Mouse (Mus musculus): ENCODE data around the gene Agps. TPM values are rescaled to one million over a fixed set of nuclear protein-coding genes. Genes with fewer than 3 reads are reported as not detected.
A peak's percentile ranks its signal among the peaks of the same experiment; 100 is the strongest.

Agps gene
- polyA plus RNA-seq (2017; shearing (Covaris generic)): 10 to 100 TPM; 19.7 to 23.0 TPM

DNA sequence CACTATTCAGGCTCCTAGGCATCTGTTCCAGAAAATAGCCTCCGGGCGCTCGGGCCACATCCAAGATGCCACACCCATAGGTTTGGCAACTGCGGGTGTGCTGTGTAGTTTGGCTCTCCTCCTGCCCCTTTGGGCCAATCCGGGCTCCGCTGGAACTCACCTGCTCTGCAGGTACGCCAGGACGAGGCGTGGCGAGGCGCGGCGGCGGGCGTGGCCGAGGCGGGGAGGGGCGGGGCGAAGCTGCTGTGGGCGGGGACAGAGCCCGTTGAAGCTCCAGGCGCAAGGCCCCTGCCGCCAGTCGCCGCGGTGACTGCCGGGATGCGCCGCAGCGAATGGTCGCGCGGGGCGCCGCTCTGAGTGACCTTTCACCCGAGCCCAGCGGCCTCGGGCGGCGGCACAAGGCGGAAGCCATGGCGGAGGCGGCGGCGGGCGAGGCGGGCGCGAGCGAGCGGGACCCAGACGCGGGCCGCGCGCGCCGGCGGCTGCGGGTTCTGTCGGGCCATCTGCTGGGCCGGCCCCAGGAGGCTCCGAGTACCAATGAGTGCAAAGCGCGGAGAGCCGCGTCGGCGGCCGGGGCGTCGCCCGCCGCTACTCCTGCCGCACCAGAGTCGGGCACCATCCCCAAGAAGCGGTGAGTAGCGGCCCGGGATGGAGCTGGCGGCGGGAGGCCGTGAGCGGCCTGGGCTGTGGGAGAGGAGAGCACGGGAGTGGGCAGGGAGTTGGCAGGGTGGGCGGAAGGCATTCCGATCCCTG is at the start of gene Agps:
Gene Agps (plus strand): TSS at position 297 of the 753 bp plus-strand sequence.
- ATAC-seq: peak; percentile 85

DNA sequence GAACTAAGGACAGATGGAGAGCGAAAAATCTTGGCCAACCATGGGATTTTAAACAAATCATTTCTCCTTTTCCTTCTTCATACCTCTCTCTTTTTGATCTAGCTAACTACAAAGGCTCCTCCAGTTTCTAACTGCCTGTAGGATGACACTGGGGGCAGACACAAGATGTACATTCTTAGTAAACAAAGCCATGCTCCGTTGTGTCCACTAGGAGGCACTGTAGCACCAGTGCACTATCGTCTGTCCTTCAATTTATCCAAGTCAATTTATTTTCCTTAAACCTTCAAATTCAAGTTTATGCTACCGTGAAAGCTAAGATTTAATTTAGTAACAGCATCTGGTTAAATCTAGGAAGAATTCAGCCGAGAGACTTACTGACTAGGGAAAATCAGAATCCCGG is 45.9 kb upstream of the Agps start:
- ATAC-seq: peak; percentile 70

DNA sequence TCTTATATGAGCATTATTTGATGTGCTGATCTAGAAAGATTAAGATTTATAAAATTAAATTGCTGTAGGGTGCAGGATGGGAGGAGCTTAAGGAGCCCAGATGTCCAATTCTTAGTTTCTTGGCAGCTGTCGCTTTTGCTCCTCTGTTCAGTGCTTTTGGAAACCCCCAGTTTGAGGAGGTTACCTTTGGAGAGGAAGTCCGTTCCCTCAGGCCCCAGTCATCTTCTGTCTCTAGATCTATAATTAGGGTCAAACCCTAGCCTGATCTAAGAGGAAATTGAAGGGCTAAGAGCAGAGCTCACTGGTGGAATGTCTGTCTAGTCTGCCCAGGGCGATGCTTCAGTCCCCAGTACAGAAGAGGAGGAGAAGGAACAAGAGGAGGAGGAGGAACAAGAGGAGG is 43.5 kb upstream of the Agps start:
- peak; percentile 12 for ATAC-seq

DNA sequence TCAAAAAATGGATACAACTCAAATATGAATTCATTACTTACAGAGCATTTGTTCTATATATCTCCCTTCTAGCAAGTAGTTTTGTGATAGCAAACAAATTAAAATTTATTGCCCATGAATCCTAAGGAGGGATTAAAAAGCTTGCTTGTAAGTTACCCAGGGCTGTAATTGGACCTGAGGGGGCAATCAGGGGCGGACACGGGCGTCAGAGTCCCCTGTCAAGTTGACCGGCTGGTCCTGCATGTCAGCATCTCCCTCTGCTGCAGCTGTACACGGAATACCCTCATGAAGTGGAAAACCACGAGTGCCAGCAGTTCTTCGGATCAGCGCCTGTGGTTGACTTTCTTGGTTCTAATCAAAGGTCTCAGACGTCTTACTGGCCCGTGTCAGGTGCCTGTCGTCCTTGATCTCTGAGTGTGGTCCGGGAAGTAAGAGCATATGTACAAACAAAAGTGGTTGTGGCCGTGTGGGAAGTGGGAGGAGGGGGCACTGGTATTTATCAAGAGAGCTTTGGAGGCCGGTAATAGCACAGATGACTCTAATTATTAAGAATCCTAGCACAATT is 41.9 kb upstream of the Agps start:
- ATAC-seq: no peak

DNA sequence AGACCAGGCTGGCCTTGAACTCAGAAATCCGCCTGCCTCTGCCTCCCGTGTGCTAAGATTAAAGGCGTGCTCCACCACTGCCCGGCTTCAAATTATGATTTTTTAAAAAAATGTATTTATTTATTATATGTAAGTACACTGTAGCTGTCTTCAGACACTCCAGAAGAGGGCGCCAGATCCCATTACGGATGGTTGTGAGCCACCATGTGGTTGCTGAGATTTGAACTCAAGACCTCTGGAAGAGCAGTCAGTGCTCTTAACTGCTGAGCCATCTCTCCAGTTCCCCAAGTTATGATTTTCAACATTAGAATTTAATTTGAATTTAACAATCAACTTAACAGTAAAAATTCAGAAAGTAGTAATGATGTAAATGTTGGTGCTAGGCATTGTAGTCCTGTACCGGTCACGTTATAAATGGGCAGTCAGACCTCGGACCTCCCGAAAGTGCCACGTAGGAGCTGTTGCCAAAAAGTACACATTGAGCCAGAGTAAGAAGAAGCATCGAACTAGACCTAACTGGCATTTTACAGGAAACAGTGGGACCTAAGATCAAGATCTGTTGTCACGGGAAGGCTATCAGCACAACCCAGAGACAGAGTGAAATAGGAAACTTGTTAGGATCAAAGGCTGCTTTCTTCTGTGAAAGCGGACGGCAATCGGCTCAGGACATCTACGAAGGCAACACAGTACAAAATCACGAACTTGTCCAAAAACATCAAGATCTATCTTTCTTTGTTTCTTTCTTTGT is 40.2 kb upstream of the Agps start:
- peak; percentile 44 for ATAC-seq

DNA sequence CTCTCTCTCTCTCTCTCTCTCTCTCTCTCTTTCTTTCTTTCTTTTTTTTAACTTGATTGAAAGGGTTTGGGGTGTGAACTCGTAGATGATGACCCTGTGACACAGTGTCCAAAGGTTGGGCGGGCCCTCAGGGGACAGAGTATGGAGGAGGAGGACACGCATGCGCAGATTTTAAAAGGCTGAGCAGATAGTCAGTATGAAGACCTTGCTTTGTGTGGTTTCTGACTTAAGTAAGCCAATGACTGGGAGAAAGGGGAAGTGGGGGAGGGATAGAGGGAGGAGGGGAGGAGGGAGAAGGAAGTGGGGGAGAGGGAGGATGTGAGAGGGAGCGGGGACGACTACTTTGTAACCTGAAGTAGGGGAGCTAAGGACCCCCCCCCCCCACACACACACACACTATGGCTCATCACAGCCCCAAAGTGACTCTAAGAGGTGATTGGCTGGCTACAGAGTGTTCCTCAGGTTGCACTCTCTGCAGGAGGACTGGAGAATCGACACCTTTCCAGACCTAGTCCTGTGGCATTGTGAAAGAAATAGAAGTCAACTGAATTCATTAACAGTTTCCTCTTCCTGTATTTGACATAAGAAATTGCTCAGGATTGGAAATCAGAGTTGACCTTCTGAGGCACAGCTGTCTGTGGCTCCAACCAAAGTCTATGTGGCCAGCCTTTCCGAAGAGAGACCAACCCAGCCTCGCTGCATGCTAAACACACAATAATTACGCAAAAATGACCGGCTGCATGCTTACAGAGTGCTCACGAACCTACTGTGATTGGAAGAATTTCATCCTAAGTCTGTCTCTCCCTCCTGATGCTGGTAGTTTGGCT is 39.4 kb upstream of the Agps start:
- peak; percentile 68 for ATAC-seq

DNA sequence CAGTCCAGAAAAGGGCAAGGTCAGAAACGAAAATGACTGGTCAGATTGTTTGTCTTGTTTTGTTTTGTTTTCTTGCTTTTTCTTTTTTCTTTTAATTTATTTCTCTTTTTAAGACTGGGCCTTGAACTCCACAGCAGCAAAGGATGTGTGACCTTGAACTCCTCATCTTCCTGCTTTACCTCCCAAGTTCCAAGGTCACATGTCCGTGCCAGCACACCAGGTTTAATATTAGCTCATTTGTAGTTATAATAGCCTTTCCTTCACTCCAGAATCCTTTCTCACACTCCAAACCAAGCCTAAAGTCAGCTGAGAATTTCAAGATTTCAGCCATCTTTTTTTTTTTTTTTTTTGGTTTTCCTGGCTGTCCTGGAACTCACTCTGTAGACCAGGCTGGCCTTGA is 35.8 kb upstream of the Agps start:
- ATAC-seq: no peak

DNA sequence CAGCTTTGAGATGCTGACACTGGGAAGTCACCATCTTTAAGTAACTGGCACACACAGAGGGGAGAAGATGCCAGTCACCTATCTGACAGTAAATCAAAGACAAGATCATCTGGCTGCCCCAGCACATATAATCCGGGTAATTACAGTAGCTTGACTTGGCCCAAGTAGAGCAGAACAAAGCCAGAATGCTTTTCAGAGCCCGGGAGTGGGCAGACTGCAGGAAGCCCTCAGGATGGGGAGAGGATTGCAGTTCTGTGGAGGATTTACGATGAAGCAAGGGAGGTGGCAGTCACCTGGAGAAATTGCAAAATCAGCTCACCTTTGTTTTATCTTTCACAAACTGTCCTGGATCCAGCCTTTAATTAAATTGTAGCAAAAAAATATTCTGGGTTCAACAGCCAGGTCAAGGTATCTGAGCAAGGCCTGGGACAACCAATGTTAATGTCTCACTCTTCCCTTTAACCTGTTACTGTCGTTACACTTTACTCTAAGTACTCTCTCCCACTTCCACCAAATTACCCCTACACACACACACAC is 33.5 kb upstream of the Agps start:
- no peak for ATAC-seq

DNA sequence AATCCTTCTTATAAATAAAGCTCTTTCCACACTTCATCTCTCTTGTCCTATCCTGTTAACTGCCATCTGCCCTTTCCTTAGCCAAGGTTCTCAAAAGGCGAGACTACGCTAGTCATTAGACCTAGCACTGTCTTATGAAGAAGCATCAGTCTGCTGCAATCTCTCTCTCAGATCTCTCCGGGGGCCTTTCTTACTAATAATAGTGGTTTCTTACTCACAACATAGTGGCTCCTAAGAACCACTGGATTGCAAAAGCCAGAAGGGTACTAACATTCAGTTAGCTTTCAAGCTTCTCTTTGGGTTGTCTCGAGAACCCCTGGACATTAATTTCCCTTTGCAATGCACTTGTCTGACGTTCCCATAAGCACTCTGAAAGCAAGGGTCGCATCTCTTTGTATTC is 26.2 kb upstream of the Agps start:
- no peak for ATAC-seq

DNA sequence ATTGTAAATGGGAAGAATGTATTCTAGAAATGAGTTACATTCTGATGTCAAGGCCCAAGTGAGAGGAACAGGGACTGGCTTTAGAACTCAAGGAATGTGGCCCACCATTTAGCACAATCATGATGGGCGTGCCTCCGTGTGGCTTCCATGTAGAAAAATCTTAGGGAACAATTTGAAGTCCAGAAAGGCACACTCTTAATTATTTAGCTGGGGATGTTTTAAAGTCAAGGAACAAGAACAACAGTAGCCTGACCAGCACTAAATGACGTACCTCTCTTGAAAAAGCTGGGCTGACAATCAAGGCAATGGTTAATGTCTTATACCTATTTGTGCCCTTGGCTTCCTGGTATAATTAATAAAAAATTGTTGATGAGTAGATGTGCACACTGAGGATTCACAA is 25.1 kb upstream of the Agps start:
- no peak for ATAC-seq

DNA sequence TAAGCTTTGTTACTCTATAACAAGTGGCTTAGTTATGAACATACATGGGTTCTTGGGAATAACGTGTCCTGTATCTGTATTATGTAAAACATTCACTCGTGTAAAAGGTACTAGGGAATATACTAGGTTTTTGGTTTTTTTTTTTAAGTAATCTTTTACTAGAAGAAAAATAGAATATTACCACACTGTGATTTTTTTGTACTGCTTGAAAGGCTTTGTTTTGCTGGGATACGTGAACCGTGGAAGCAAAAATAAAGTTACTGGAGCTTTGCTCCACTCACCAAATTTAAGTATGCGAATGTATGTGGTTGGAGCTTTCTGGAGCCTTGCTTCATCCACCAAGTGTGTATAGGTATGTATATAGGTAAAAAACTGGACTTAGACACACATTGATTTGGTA is 24.5 kb upstream of the Agps start:
- no peak for ATAC-seq

DNA sequence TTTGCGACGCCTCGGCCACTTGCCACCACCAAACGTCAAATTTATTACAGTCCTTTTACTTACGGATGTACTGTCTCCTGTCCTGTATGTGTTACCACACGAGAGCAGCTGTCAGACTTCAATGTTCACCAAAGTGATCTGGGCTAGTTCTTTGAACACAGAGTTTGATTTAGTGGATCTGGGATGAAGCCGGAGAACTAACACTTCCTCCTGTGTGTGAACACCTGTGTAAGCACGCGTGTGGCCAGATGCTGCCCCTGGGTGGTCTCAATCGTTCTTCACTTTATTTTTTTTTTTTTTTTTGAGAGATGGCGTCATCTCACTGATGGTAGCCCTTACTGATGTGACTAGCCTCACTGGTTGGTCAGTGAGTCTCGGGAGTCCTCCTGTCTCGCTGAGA is 17.1 kb upstream of the Agps start:
- no peak for ATAC-seq

DNA sequence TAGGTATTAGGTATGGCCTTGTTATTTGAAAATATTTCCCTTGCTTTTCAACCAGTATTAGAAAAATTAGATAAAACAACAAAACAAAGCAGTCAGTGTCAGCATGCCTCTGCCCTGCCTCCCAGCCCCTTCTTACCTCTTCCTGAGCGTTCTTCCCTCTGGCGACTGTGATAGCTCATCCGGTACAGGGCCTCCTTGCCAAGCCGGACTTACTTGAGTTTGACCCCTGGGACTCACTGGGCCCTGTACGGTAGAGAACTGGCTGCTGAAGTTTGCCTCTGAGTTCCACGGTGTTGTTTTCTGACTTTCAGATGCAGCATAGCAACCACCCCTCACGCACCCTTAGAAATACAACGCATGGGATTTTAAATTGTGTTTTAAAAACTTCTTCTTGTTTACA is 16.5 kb upstream of the Agps start:
- no peak for ATAC-seq

DNA sequence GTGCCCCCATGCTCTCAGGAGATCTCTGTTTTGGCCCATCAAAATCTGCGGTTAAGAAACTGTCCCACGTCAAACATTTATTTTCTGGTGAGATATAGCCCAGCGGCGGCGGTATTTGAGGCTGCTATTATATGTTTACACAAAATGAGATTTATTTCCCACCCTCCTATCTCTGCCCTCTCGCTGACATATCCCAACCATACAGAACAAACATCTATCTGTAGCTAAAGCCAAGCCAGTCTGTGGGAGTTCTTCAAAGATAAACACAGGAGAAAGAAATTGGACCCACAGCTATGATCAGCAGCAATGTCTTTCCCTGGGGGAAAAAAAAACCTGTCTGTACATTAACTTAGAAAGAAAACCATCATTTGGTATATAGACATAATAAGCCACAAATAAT is 15.3 kb upstream of the Agps start:
- ATAC-seq: no peak

DNA sequence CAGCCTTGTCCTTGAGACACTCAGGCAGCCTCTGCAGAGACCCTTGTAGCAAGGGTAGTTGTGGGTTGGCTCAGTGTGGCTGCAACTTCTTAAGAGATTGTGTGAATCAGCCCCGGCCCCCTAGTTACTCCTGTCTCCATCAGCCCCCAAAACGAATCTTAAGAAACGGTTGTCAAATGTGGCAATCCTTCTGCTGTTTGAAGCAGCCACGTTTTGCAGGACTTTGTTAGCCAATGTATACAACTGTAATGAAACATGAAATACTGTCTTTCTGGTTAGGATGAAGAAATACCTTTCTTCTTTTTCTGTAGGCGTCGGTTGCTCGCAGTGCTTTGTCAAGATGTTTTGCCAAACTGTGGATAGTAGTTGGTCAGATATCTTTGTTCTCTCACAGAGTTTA is 13.3 kb upstream of the Agps start:
- no peak for ATAC-seq

DNA sequence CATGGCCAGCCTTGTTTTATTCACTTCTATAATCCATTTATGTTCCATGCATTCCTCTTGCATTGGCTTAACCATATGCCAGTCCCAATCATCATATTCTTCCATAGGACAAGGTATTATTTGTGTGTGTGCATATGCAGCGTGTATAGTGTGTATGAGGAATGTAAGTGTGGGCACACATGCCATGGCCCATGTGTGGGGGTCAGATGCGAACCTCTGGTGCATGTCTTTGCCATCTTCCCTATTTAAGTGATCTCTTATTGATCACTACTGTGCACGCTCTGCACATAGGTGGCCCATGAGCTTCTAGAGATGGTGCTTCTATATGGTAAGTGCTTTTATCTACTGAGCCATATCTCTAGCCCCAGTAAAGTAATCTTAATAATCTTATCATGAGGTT is 12.2 kb upstream of the Agps start:
- no peak for ATAC-seq

DNA sequence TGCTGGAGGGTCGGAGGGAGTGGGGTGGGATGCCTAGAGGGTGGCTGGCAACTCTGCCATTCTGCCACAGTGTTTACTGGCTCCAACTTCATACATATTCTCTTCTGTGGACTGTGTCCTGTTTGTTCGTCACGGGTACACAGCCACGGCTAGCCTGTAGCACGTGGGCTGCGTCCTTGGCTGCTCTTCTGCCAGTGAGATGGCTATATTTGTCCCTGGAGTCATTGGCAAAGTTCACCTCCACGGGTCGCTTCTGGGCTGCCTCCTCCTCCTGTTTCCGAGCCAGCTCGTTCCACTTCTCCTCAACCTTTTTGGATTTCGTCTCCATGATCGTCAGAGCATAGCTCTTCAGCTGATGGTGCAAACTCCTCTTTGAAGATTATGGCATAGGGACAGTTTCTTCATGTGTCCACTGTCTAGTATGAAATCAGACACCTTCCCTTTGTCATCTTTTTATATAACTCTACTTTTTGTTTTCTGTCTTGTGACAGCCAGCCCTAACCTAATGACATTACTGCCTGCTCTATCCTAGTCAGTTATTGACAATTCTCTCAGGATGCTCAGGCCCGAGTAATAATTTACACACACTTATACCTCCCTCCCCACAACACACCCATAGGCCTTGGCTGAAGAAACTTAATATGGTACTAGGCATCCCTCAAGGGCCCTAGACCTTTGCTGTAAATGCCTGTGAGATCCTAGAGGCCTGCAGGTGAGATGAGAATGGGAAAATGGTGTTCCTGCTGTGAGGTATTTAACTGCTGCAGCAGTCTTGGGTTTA is 9.8 kb upstream of the Agps start:
- no peak for ATAC-seq

DNA sequence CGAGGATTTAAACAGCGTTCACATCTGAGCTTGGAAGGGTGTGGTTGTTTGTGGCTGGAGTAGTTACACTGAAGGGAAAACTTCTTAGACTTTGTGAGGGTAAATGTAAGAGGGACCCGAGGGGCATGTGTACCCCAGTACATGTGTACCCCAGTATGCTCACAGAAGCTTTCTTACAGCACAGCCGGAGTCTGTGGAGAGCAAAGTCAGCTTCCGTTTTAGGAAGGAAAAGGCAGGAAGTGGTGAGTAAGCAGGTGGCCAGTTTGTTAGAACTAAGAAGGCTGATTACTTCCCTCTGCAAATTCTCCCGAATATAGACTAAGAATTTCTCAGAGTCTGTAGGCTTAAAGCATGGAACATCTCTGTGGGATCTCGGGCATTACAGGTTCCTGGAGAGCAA is 8.2 kb upstream of the Agps start:
- peak; percentile 93 for ATAC-seq

DNA sequence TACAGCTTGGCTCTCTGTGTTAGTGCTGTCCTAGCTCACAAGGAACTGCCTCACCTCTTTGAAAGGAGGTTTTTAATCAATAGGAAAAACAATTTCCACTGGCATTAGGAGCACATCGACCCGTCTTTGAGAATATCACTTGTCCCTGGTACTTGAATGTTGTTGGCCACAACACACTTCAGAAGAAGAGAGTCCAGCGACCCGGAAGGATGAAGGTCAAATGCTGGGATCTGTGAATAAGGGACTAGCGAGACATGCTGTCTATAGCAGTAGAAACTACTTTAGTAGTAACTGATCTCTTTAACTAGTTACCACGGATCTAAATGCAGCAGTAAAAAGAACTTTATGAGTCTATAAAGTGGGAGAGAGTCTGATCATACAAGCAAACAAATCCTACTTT is 7.8 kb upstream of the Agps start:
- no peak for ATAC-seq

DNA sequence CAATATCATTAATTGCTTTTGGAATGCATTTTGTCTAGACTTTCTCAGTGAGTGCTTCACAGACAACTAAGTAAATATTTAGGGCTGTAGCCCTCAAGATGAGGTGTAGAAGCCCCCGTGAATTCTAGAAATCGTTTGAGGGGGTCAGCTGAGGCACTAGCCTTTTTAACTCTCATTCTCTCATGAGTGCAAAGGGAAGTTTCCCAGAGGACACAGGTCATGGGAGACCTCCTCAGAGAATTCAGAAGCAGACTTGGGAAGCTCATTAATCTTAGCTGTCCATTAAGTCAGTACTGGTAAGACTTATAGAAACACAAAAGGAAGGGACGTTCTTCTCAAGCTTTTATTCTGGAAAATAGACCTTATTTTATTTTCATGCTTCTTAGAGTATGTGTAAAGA is 7.1 kb upstream of the Agps start:
- no peak for ATAC-seq

DNA sequence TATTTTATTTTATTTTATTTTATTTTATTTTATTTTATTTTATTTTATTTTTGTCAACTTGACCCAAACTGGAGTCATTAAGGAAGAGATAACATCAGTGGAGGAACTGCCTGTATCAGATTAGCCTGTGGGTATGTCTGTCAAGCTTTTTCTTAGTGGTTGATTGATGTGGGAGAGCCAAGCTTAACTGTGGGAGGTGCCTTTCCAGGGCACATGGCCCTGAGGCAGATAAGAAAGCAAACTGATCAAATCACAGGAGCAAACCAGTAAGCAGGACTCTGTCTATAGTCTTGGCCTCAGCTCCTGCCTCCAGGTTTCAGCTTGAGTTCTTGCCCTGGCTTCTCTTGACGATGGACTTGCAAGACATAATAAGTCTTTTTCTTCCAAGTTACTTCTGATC is 6.4 kb upstream of the Agps start:
- ATAC-seq: peak; percentile 44

Data from CD4-positive, CD25-positive, alpha-beta regulatory T cell, adult 4 months (primary cell).